Mouse (Mus musculus) olfactory bulb, adult 2 months (tissue): ENCODE data around the gene Cenpa.

Source experiments
- CTCF ChIP-seq: fragments of 200-500 bp; IDR thresholded peaks from 2 replicates; pipeline ENCODE4 v1.5.1; 2012; ENCODE audit warnings: low read depth, mild to moderate bottlenecking, low read length, moderate library complexity; ENCODE audit not compliant: insufficient read depth
- POLR2A ChIP-seq: fragments of 200-500 bp; IDR thresholded peaks from 2 replicates; pipeline ENCODE4 v1.6.1; 2012; ENCODE audit warnings: mild to moderate bottlenecking, low read depth, low read length, moderate library complexity; ENCODE audit not compliant: insufficient read depth

GRCm38 (mm10) chr5:30711147-30712001 is 44.8 kb downstream of the Cenpa start, which contains the start of gene Dpysl5:
- TF ChIP-seq POLR2A (peak; percentile 73), CTCF (no peak)
